Mouse (Mus musculus) MEL (cell line): Measurements from ENCODE around the gene Pecam1. TPM values are rescaled to one million over a fixed set of nuclear protein-coding genes. Genes with fewer than 3 reads are reported as not detected.
A peak's percentile ranks its signal among the peaks of the same experiment; 100 is the strongest.
"Not testable (repeated sequence)": the region's sequence is repeated elsewhere in the genome, so short reads cannot be mapped to it uniquely, and the experiment has no call there.

Source experiments
- DNase-seq: peaks from one replicate; pipeline ENCODE4 v3.0.0; 2011; ENCODE audit warnings: low read depth, low spot score
- H3K27ac ChIP-seq: 2 replicates; pipeline ENCODE4 v1.5.1; 2012; ENCODE audit warnings: low read depth, mild to moderate bottlenecking, control low read depth, low read length, moderate library complexity; ENCODE audit not compliant: control insufficient read depth
- H3K27me3 ChIP-seq, 2 experiments: fragments of 150-350 bp in 1 of 2; sonication (generic) in 1 of 2; 2 replicates each; pipeline ENCODE4 v1.6.1; 2012; ENCODE audit warnings: low read length in 2 of 2, mild to moderate bottlenecking in 2 of 2, improper control_type of control experiment in 1 of 2, moderate library complexity in 1 of 2; ENCODE audit not compliant: insufficient read depth in 2 of 2, control insufficient read depth in 1 of 2
- H3K36me3 ChIP-seq, 2 experiments: 2 replicates each; pipeline ENCODE4 v1.6.1; 2012 to 2014; ENCODE audit warnings: low read length in 2 of 2, improper control_type of control experiment in 1 of 2, inconsistent platforms in 1 of 2, mild to moderate bottlenecking in 1 of 2; ENCODE audit not compliant: insufficient read depth in 2 of 2, control insufficient read depth in 1 of 2
- H3K4me1 ChIP-seq, 2 experiments: fragments of 150-350 bp in 1 of 2; sonication (generic) in 1 of 2; 2 replicates each; pipeline ENCODE4 v1.6.1; 2012; ENCODE audit warnings: low read length in 2 of 2, improper control_type of control experiment in 1 of 2, mild to moderate bottlenecking in 1 of 2; ENCODE audit not compliant: insufficient read depth in 2 of 2, control insufficient read depth in 1 of 2
- H3K4me3 ChIP-seq, 2 experiments: fragments of 150-350 bp in 1 of 2; sonication (generic) in 1 of 2; 2 replicates each; pipeline ENCODE4 v1.5.1; 2012; ENCODE audit warnings: low read depth in 2 of 2, low read length in 2 of 2, mild to moderate bottlenecking in 2 of 2, moderate library complexity in 2 of 2, control low read depth in 1 of 2, improper control_type of control experiment in 1 of 2; ENCODE audit not compliant: control insufficient read depth in 1 of 2, insufficient read depth in 1 of 2
- H3K79me2 ChIP-seq: 2 replicates; pipeline ENCODE4 v1.6.1; 2012; ENCODE audit warnings: mild to moderate bottlenecking, low read length, moderate library complexity; ENCODE audit not compliant: control insufficient read depth, poor library complexity, insufficient read depth
- H3K9ac ChIP-seq: 2 replicates; pipeline ENCODE4 v1.6.1; 2012; ENCODE audit warnings: low read depth, mild to moderate bottlenecking, control low read depth, low read length, moderate library complexity; ENCODE audit not compliant: control insufficient read depth, poor library complexity, severe bottlenecking
- H3K9me3 ChIP-seq: fragments of 150-350 bp; sonication (generic); replicated peaks from 2 replicates; pipeline ENCODE4 v1.6.1; 2012; ENCODE audit warnings: mild to moderate bottlenecking, low read length, improper control_type of control experiment, moderate library complexity; ENCODE audit not compliant: insufficient read depth
- BHLHE40 ChIP-seq: IDR thresholded peaks from 2 replicates; pipeline ENCODE4 v1.6.1; 2012; ENCODE audit warnings: low read depth, mild to moderate bottlenecking, inconsistent platforms, low read length, improper control_type of control experiment, borderline replicate concordance
- CHD1 ChIP-seq: IDR thresholded peaks from 2 replicates; pipeline ENCODE4 v1.6.1; 2012; ENCODE audit warnings: low read depth, mild to moderate bottlenecking, inconsistent platforms, low read length, improper control_type of control experiment
- EP300 ChIP-seq, 2 experiments: IDR thresholded peaks; 2 replicates each; pipeline ENCODE4 v1.6.1; 2011; ENCODE audit warnings: improper control_type of control experiment in 2 of 2, low read length in 2 of 2, low read depth in 1 of 2, mild to moderate bottlenecking in 1 of 2
- ETS1 ChIP-seq: IDR thresholded peaks from 2 replicates; pipeline ENCODE4 v1.6.1; 2012; ENCODE audit warnings: low read depth, mild to moderate bottlenecking, inconsistent platforms, low read length, improper control_type of control experiment, moderate library complexity
- GABPA ChIP-seq: IDR thresholded peaks from 2 replicates; pipeline ENCODE4 v1.6.1; 2012; ENCODE audit warnings: low read depth, mild to moderate bottlenecking, inconsistent platforms, low read length, improper control_type of control experiment, moderate library complexity
- KAT2A ChIP-seq: conservative IDR thresholded peaks from 2 replicates; pipeline ENCODE4 v1.6.1; 2012; ENCODE audit warnings: low read depth, low read length, improper control_type of control experiment, inconsistent platforms
- MAFK ChIP-seq: IDR thresholded peaks from 2 replicates; pipeline ENCODE4 v1.6.1; 2011; ENCODE audit warnings: low read depth, mild to moderate bottlenecking, low read length, improper control_type of control experiment, borderline replicate concordance
- MAZ ChIP-seq: IDR thresholded peaks from 2 replicates; pipeline ENCODE4 v1.6.1; 2012; ENCODE audit warnings: low read depth, mild to moderate bottlenecking, inconsistent platforms, low read length, improper control_type of control experiment
- MYB ChIP-seq: IDR thresholded peaks from 2 replicates; pipeline ENCODE4 v1.6.1; 2011; ENCODE audit warnings: mild to moderate bottlenecking, low read depth, low read length, improper control_type of control experiment
- POLR2A ChIP-seq, 2 experiments: IDR thresholded peaks; 2 replicates each; pipeline ENCODE4 v1.6.1; 2011 to 2012; ENCODE audit warnings: low read length in 2 of 2, mild to moderate bottlenecking in 2 of 2, control low read depth in 1 of 2, improper control_type of control experiment in 1 of 2, low read depth in 1 of 2, moderate library complexity in 1 of 2; ENCODE audit not compliant: control insufficient read depth in 1 of 2, insufficient read depth in 1 of 2, poor library complexity in 1 of 2
- RCOR1 ChIP-seq: IDR thresholded peaks from 2 replicates; pipeline ENCODE4 v1.6.1; 2012; ENCODE audit warnings: low read depth, mild to moderate bottlenecking, inconsistent platforms, low read length, improper control_type of control experiment
- TAL1 ChIP-seq: IDR thresholded peaks from 2 replicates; pipeline ENCODE4 v1.6.1; 2012; ENCODE audit warnings: mild to moderate bottlenecking, inconsistent platforms, low read length, moderate library complexity, mixed read lengths
- TCF12 ChIP-seq: IDR thresholded peaks from 2 replicates; pipeline ENCODE4 v1.6.1; 2014; ENCODE audit warnings: low read depth, mild to moderate bottlenecking, inconsistent platforms, low read length, improper control_type of control experiment, moderate library complexity
- UBTF ChIP-seq: IDR thresholded peaks from 2 replicates; pipeline ENCODE4 v1.6.1; 2012; ENCODE audit warnings: low read depth, mild to moderate bottlenecking, inconsistent platforms, low read length, improper control_type of control experiment, moderate library complexity, borderline replicate concordance; ENCODE audit not compliant: insufficient read depth
- USF2 ChIP-seq, 2 experiments: IDR thresholded peaks; 2 replicates each; pipeline ENCODE4 v1.6.1; 2011 to 2012; ENCODE audit warnings: improper control_type of control experiment in 2 of 2, low read length in 2 of 2, borderline replicate concordance in 1 of 2, inconsistent platforms in 1 of 2, low read depth in 1 of 2, mild to moderate bottlenecking in 1 of 2; ENCODE audit not compliant: insufficient read depth in 1 of 2
- ZC3H11A ChIP-seq: IDR thresholded peaks from 2 replicates; pipeline ENCODE4 v1.6.1; 2012; ENCODE audit warnings: low read depth, mild to moderate bottlenecking, inconsistent platforms, low read length, improper control_type of control experiment
- ZKSCAN1 ChIP-seq: IDR thresholded peaks from 2 replicates; pipeline ENCODE4 v1.6.1; 2012; ENCODE audit warnings: low read depth, mild to moderate bottlenecking, inconsistent platforms, low read length, improper control_type of control experiment, moderate library complexity
- ZMIZ1 ChIP-seq: IDR thresholded peaks from 2 replicates; pipeline ENCODE4 v1.6.1; 2012; ENCODE audit warnings: low read depth, mild to moderate bottlenecking, inconsistent platforms, low read length, improper control_type of control experiment, moderate library complexity
- polyA plus RNA-seq, 2 experiments: library from polyadenylated mRNA; stranded (reverse) in 1 of 2; unstranded in 1 of 2; fragments of >175 nt in 1 of 2; fragments of >200 nt in 1 of 2; gene quantifications; 2 replicates each; pipeline versions ENCODE4 v1.2.1 to v1.2.4; 2012; ENCODE audit warnings: low replicate concordance in 2 of 2, low read depth in 1 of 2; ENCODE audit not compliant: insufficient read length in 2 of 2, insufficient read depth in 1 of 2, missing spikeins in 1 of 2
- total RNA-seq: library from RNA; depleted of rRNA; stranded (reverse); fragments of 300-350 nt; gene quantifications from 2 replicates; pipeline ENCODE4 v1.2.3, GENCODE M21; 2012

Pecam1 gene
- total and polyA plus RNA-seq, 3 experiments: 0.12 to 0.14 TPM; not detected in 1

- no peak for DNase-seq
- H3K27ac ChIP-seq: no peak overlapping the region
- TF ChIP-seq POLR2A (IDR thresholded peaks at IDR 0.05; ENCODE audit: control insufficient read depth in 1 of 2, insufficient read depth in 1 of 2, low read depth in 1 of 2, low read length in 2 of 2, poor library complexity in 1 of 2) (peak in 1 of 2 experiments; percentile 36; a peak in 1 of 4 replicates), UBTF (no peak), ETS1 (no peak), MYB (no peak), ZC3H11A (no peak), BHLHE40 (no peak), MAZ (no peak), ZKSCAN1 (peak; percentile 73; the same call in 1 of the 2 replicates), TCF12 (no peak), EP300 (IDR thresholded peaks at IDR 0.05; ENCODE audit: low read depth in 1 of 2, low read length in 2 of 2) (no peak), MAFK (no peak), ZMIZ1 (0 out of 2 replicates have a peak, but pooled peaks have one; percentile 64), RCOR1 (no peak), KAT2A (no peak), TAL1 (no peak), GABPA (no peak), USF2 (IDR thresholded peaks at IDR 0.05; ENCODE audit: borderline replicate concordance in 1 of 2, insufficient read depth in 1 of 2, low read depth in 1 of 2, low read length in 2 of 2) (no peak), CHD1 (0 out of 2 replicates have a peak, but pooled peaks have one; percentile 35)
- TF ChIP-seq, all 39 proteins: peak for 4
- peaks cover 51 to 62% of the 10 kb centered on the region in 2 experiments for H3K36me3 ChIP-seq
- no peaks in the 10 kb centered on the region for H3K9me3 ChIP-seq
- no peak overlapping the region for H3K9ac ChIP-seq
- H3K79me2 ChIP-seq: peaks cover 43% of the 10 kb centered on the region
- no peaks in the 10 kb centered on the region for H3K27me3 ChIP-seq
- no peak overlapping the region for H3K4me3 ChIP-seq
- H3K4me1 ChIP-seq: peaks cover under 1 to 9% of the 10 kb centered on the region in 2 experiments; a peak in 3 of 4 replicates
Observed at GRCm38 (mm10) chr11:106782841-106783764, 32.7 kb upstream of the Pecam1 start.

- not testable (repeated sequence) for DNase-seq, H3K9ac ChIP-seq, H3K9me3 ChIP-seq, H3K27me3 ChIP-seq, H3K4me3 ChIP-seq, H3K27ac ChIP-seq
- peaks cover 3 to 15% of the 10 kb centered on the region in 2 experiments for H3K4me1 ChIP-seq
- H3K79me2 ChIP-seq: peaks cover 41% of the 10 kb centered on the region
- H3K36me3 ChIP-seq: peaks cover 59 to 62% of the 10 kb centered on the region in 2 experiments
Observed at GRCm38 (mm10) chr11:106782271-106782670, 31.8 kb upstream of the Pecam1 start.
